Mouse (Mus musculus) heart, adult 11 months (tissue): ENCODE results near the gene Dnah1.
A peak's percentile ranks its signal among the peaks of the same experiment; 100 is the strongest.

Experiments
- DNase-seq: peaks from one replicate; pipeline ENCODE4 v3.0.0; 2022

The Dnah1 gene

GRCm38 (mm10) chr14:31233070-31233995 is 90.4 kb downstream of the Dnah1 start:
- DNase-seq: no peak

GRCm38 (mm10) chr14:31232404-31233069 is 91.2 kb downstream of the Dnah1 start:
- peak; percentile 98 for DNase-seq

- DNase-seq: no peak
These were observed 93.3 kb downstream of the Dnah1 start for GRCm38 (mm10) chr14:31230442-31230841.

GRCm38 (mm10) chr14:31228234-31228633 is 95.5 kb downstream of the Dnah1 start:
- peak; percentile 97 for DNase-seq

DNA sequence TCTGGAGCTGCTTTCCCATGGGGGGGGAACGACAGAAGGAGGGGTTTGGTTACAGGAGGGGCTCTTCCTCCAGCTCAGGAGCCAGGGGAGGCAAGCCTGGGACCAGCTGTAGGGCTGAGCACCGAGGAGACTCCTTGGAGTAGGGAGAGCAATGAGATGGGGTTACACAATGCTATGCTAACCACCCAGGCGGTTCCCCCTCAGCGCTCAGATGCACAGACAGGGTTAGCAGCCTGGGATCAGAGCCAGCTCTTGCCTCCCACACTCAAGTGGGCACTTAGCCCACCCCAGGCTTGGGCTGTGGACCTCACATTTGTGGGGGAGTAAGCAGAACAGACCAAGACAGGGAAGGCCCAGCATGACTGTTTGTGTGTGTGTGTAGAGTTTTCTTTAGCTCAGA is 96.7 kb downstream of the Dnah1 start:
- peak; percentile 97 for DNase-seq

- peak; percentile 95 for DNase-seq
These were observed 106.0 kb downstream of the Dnah1 start, which contains the start of gene Sema3g for GRCm38 (mm10) chr14:31217666-31218065. Sema3g (plus strand) TSS chr14:31217860.

DNA sequence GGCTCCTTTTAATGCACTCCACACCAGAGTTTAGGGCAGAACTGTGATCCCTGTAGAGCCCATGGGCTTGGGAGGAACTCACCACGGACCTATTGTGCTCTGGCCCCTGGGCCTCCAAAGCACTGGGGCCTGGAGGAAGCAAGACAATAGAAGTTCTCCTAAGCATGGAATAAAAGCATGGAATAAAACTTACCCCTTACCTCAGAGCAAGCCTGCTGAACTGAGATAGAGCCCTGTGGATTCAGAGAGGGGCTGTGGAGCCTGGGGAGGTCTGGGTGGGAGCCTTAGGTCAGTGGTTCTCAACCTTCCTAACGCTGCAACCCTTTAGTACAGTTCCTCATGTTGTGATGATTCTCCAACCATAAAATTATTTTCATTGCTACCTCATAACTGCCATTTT is 106.8 kb downstream of the Dnah1 start, which contains the start of gene Nisch:
TSS of gene Nisch (minus strand) at position 101 of the 400 bp plus-strand sequence.
- DNase-seq: no peak

DNA sequence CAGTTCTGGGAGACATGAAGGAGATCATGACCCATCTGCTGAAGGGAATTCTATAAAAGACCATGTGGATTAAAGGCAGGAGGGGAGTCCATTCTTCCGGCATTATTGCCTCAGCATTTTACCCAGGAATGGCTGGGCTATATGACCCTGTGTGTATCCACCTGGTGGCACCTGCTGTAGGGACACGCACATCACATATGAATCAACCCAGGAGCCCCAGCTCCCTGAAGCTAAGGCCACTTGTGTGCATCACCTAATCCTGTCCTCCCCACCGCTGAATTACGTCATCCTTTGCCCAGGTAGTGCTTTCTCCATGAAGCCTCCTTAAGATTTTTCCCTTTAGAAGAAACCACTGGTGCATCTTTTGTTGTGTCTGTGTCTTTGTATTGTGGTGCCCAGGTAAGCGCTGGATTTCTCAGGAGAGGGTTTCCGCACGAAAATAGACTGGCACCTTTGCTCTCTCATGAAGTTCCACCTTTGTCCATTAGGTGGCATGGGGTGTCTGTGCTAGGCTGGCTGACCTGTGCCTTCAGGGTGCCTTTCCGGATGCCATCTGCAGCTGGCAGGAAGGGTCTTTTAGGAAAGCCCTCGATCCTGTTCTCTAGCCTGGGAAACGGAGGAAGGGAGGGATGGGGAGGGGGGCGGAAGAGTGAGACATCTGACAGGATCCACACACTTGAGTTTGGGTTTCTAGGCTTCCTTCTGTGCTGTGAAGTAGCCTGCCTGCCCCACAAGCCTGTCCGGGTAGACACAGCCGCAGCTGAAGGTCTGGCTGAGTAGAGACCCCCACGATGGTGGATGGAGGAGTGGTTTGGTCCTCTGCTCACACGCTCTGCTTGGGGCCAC is 108.3 kb downstream of the Dnah1 start:
- peak; percentile 96 for DNase-seq

DNA sequence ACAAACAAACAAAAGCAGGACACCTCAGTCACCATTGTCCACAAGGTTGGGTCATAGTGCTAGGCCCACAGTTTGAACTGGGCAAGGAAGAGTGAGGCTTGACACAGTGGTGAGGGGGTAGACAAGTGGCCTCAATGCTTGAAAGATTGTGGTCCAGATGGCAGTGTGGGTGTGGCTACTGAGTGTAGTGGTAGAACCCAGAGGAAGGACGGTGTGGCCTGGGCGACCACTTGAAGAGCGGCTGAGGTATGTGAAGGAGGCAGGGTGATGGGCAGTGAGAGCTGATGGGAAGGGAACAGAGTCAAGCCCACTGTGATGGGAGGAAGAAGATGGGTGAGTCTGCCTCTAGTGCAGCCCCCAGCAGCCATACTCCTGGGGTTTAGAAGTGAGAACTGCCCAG is 109.0 kb downstream of the Dnah1 start:
- DNase-seq: no peak

- no peak for DNase-seq
These were observed 109.8 kb downstream of the Dnah1 start for GRCm38 (mm10) chr14:31213868-31214267.

GRCm38 (mm10) chr14:31212499-31212898 is 111.2 kb downstream of the Dnah1 start:
- DNase-seq: peak; percentile 89

- DNase-seq: peak; percentile 90
These were observed 111.8 kb downstream of the Dnah1 start for GRCm38 (mm10) chr14:31211854-31212253.
